Mouse (Mus musculus) cerebellum, postnatal 10 days (tissue): ENCODE measurements around the gene Olfr965.

Source experiments
- DNase-seq, 2 experiments: peaks; one replicate each; pipeline ENCODE4 v3.0.0; 2021; ENCODE audit warnings: mixed read lengths in 2 of 2

Olfr965 gene

GRCm38 (mm10) chr9:39711053-39711452, at the start of gene Olfr965:
TSS of gene Olfr965 (plus strand) at chr9:39711353.
- no peak for DNase-seq

DNA sequence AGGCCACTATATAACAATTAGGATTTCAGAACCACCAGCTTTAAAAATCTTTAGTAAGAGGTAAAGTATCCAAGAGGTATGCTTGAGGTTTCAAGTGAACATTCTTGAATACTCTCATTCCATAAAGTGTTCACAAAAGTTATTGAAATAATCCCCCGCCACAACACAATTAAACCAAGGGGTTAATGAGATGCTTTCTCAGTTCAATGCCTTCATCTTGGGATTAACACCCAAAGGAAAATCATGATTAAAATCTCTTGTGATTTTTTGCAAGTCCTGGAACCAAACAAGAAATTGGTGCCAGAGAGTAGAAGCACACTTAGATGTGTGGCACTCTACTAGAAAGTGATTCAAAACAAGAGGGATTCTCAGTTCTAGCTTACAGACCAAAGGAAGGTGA, 44.2 kb upstream of the Olfr965 start, which contains the start of gene Olfr963:
Gene Olfr963, plus strand, starts transcription at position 301 of the 400 bp plus-strand sequence.
- no peak for DNase-seq

GRCm38 (mm10) chr9:39669723-39670122, 41.4 kb upstream of the Olfr965 start:
- no peak for DNase-seq

DNA sequence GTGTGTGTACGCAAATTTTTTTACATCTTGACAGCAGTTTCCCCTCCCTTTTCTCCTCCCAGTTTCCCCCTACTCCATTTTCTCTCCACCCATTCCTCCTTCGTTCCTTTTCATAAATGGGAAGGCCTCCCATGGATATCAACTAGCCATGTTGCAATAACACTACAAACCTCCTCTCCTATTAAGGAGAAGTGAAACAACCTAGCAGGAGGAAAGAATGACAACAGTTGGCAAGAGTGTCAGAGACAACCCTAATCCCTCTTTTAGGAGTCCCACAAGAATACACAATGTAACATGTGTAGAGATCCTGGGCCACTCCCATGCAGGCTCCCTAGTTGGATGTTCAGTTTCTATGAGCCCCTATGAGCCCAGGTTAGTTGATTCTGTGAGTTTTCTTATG, 36.3 kb upstream of the Olfr965 start:
- no peak for DNase-seq

DNA sequence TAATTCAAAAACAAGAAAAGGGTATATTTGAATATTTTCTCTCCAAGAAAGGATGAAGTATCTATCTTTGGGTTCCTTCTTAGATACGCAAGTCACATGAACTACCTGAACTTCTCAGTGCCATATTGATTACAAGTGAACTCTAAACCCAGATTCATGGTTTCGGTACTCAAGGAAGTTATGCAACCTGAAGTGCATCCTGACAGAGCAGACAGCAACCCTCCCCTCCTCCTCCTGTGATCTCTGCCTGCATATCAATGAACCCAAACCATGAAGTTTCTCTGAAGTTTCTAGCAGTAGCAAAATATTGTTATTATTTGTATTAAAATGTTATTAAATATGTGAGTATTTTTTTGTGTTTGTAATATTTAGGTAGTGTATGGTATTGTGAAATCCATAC, 32.6 kb upstream of the Olfr965 start:
- no peak for DNase-seq

GRCm38 (mm10) chr9:39679280-39679679, 31.9 kb upstream of the Olfr965 start:
- DNase-seq = peak in 1 of 2 experiments; percentile 1

DNA sequence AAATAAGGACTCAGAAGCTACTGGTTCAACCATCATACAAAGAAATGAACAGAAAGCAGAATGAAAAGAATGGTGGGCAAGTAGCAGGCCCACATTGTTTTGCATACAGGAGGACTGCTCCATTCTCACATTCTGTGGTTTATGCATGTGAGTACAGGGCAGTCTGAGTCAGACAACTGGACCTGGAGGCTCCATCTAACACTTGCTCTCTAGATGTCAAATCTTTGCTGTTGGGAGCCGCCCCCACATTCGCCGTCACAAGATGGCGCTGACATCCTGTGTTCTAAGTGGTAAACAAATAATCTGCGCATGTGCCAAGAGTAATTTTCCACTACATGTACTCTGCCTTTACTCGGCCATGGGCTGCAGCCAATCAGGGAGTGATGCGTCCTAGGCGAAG, 10.0 kb upstream of the Olfr965 start:
- peak in 1 of 2 experiments; percentile 1 for DNase-seq

- peak in 1 of 2 experiments; percentile 3 for DNase-seq
Observed at GRCm38 (mm10) chr9:39707017-39707416, 4.1 kb upstream of the Olfr965 start, which contains the start of gene Olfr149. TSS of gene Olfr149 (minus strand) at chr9:39707117.

DNA sequence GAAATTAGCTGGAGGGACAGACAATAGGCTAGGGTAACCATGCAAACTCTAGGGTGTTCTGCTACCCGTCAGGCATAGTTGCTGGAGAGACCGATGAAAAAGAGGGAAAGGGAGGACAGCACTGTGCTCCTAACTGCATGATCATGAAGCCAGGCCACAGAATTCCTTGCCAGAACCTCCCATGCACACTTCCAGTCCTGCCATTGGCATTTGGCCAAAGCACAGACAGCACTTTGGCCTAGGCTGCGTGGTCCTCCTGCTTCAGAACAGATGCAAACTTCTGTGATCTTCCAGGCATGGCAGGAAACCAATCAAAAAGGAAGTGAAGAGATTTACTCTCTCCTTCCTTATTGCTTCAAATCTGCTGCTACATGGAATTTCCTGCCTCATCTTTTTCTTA, 2.2 kb upstream of the Olfr965 start:
- DNase-seq = peak; percentile 58 to 72

GRCm38 (mm10) chr9:39730678-39731077, 19.5 kb downstream of the Olfr965 start, which contains the start of gene Olfr150:
TSS of gene Olfr150 (plus strand) at chr9:39730978.
- no peak for DNase-seq

GRCm38 (mm10) chr9:39740741-39741140, 29.6 kb downstream of the Olfr965 start:
- DNase-seq = no peak

DNA sequence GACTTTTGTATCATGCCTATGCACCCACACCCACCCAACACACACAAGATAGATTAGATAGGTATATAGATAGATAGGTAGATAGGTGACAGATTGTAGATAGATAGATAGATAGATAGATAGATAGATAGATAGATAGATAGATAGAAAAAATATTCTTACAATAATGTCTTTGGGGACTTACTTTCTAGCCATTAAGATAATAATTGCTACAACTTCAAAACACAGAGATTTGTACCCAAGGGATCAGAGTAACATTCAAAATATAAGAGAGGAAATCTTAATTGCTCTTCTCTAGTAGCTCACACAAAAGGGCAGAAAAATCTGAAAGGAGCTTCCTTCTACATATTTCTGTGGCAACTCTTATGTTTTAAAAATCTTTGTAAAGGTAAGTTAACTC, 34.8 kb downstream of the Olfr965 start, which contains the start of gene Olfr967:
Gene Olfr967, plus strand, starts transcription at position 301 of the 400 bp plus-strand sequence.
- no peak for DNase-seq

DNA sequence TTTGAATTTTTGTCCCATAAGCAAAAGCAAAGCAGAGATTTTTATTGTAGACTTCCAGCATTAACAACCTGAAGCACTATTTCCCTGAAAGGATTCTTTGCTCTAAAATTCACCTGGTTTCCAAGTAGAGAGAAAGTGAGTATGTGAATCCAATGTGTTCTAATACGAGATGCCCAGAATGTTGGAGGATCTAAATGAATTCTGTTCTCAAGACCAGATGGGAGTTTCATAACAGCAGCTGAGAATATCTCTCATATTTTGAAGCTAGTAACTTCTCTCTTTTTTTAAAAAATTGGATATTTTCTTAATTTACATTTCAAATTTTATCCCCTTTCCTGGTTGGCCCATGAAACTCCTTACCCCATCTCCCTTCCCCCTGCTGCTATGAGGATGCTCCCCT, 35.3 kb downstream of the Olfr965 start:
- DNase-seq = no peak
